Mouse (Mus musculus) left cerebral cortex, postnatal 14 days (tissue): Measurements from ENCODE around the gene Atl2. TPM values are rescaled to one million over a fixed set of nuclear protein-coding genes. Genes with fewer than 3 reads are reported as not detected.

ENCODE experiments used
- DNase-seq, 2 experiments: peaks; one replicate each; pipeline ENCODE4 v3.0.0; 2021 to 2022; ENCODE audit warnings: low spot score in 2 of 2, mixed read lengths in 1 of 2
- intact Hi-C: fragments of 180-260 bp; cut with DNase I; formaldehyde crosslinking; loops from one replicate; pipeline ENCODE4 v1.15.1; 2025
- long read RNA-seq, 2 experiments: library from polyadenylated mRNA; stranded (forward); transcript quantifications; one replicate each; pipeline ENCODE4 v2.0.0; 2021
- total RNA-seq, 2 experiments: library from RNA; stranded (reverse); gene quantifications; 2 replicates each; pipeline ENCODE4 v1.2.3; 2021

Atl2 gene
- 10 to 100 TPM; 64.0 to 65.9 TPM for total RNA-seq
- long read RNA-seq, experiment 1, transcript Atl2-201 (13 exons, 3,618 nt) = major isoform, 20 of 68 reads
- long read RNA-seq, experiment 1, partial matches to known transcripts = 2 of 68 reads
- long read RNA-seq, experiment 1, other reads (novel, unspliced or antisense) = 46 of 68 reads
- long read RNA-seq, experiment 2, transcript Atl2-201 (13 exons, 3,618 nt) = major isoform, 20 of 54 reads
- long read RNA-seq, experiment 2, partial matches to known transcripts = 6 of 54 reads
- long read RNA-seq, experiment 2, other reads (novel, unspliced or antisense) = 27 of 54 reads

GRCm38 (mm10) chr17:79895911-79896423 is at the start of gene Atl2:
Gene Atl2, minus strand, starts transcription at chr17:79896123.
- intact Hi-C loops = loop anchor here (10.0 kb wide), 1 partner anchor 109 kb away; no protein-coding TSS in a partner anchor
- peak; percentile 92 to 95 for DNase-seq

GRCm38 (mm10) chr17:79944851-79945250 is 48.9 kb upstream of the Atl2 start:
- DNase-seq = no peak
- intact Hi-C loops = no loop called here

- intact Hi-C loops = no loop called here
- no peak for DNase-seq
Observed at GRCm38 (mm10) chr17:79942418-79942817, 46.5 kb upstream of the Atl2 start.

GRCm38 (mm10) chr17:79939133-79939532 is 43.2 kb upstream of the Atl2 start:
- DNase-seq = no peak

GRCm38 (mm10) chr17:79937921-79938601 is 42.1 kb upstream of the Atl2 start:
- intact Hi-C loops = no loop called here
- DNase-seq = no peak

More at GRCm38 (mm10) chr17:79939133-79939532, 43.2 kb upstream of the Atl2 start:
- intact Hi-C loops = no loop called here

GRCm38 (mm10) chr17:79934370-79934769 is 38.4 kb upstream of the Atl2 start:
- intact Hi-C loops = no loop called here
- no peak for DNase-seq

GRCm38 (mm10) chr17:79932676-79933278 is 36.9 kb upstream of the Atl2 start:
- intact Hi-C loops = no loop called here
- no peak for DNase-seq

- intact Hi-C loops = no loop called here
- DNase-seq = no peak
Observed at GRCm38 (mm10) chr17:79927110-79927509, 31.2 kb upstream of the Atl2 start.

GRCm38 (mm10) chr17:79926486-79926885 is 30.6 kb upstream of the Atl2 start:
- no peak for DNase-seq
- intact Hi-C loops = no loop called here

GRCm38 (mm10) chr17:79925865-79926421 is 30.0 kb upstream of the Atl2 start:
- intact Hi-C loops = no loop called here
- DNase-seq = no peak

- intact Hi-C loops = no loop called here
- peak in 1 of 2 experiments; percentile 41 for DNase-seq
Observed at GRCm38 (mm10) chr17:79920355-79920754, 24.4 kb upstream of the Atl2 start.

GRCm38 (mm10) chr17:79919566-79920350 is 23.8 kb upstream of the Atl2 start:
- intact Hi-C loops = no loop called here
- peak in 1 of 2 experiments; percentile 20 for DNase-seq

- intact Hi-C loops = no loop called here
- no peak for DNase-seq
Observed at GRCm38 (mm10) chr17:79918484-79919004, 22.6 kb upstream of the Atl2 start.

GRCm38 (mm10) chr17:79916996-79917395 is 21.1 kb upstream of the Atl2 start:
- intact Hi-C loops = no loop called here

GRCm38 (mm10) chr17:79912174-79912573 is 16.3 kb upstream of the Atl2 start:
- intact Hi-C loops = no loop called here
- DNase-seq = no peak

More at GRCm38 (mm10) chr17:79916996-79917395, 21.1 kb upstream of the Atl2 start:
- DNase-seq = no peak

- no peak for DNase-seq
- intact Hi-C loops = no loop called here
Observed at GRCm38 (mm10) chr17:79911718-79912117, 15.8 kb upstream of the Atl2 start.

- no peak for DNase-seq
- intact Hi-C loops = no loop called here
Observed at GRCm38 (mm10) chr17:79909571-79909970, 13.6 kb upstream of the Atl2 start.

- intact Hi-C loops = no loop called here
- no peak for DNase-seq
Observed at GRCm38 (mm10) chr17:79907698-79908097, 11.8 kb upstream of the Atl2 start.
